Mouse (Mus musculus) MEL (cell line): ENCODE results near the gene Hmcn2.

ENCODE experiments used
- CTCF ChIP-seq, 3 experiments: IDR thresholded peaks in 2 of 3; conservative IDR thresholded peaks in 1 of 3; 2 replicates each; pipeline ENCODE4 v1.5.1; 2011 to 2012; ENCODE audit warnings: low read length in 3 of 3, low read depth in 2 of 3, mild to moderate bottlenecking in 2 of 3, improper control_type of control experiment in 1 of 3, inconsistent platforms in 1 of 3, mixed read lengths in 1 of 3, moderate library complexity in 1 of 3; ENCODE audit not compliant: control insufficient read depth in 1 of 3, insufficient read depth in 1 of 3, poor library complexity in 1 of 3, severe bottlenecking in 1 of 3
- JUND ChIP-seq: IDR thresholded peaks from 2 replicates; pipeline ENCODE4 v1.6.1; 2011; ENCODE audit warnings: low read depth, mild to moderate bottlenecking, improper control_type of control experiment, low read length
- POLR2AphosphoS2 ChIP-seq: IDR thresholded peaks from 2 replicates; pipeline ENCODE4 v1.6.1; 2011; ENCODE audit warnings: low read length, improper control_type of control experiment
- RAD21 ChIP-seq: IDR thresholded peaks from 2 replicates; pipeline ENCODE4 v1.6.1; 2011; ENCODE audit warnings: mild to moderate bottlenecking, low read depth, low read length, improper control_type of control experiment
- RCOR1 ChIP-seq: IDR thresholded peaks from 2 replicates; pipeline ENCODE4 v1.6.1; 2012; ENCODE audit warnings: low read depth, mild to moderate bottlenecking, inconsistent platforms, low read length, improper control_type of control experiment
- SMC3 ChIP-seq: IDR thresholded peaks from 2 replicates; pipeline ENCODE4 v1.6.1; 2011; ENCODE audit warnings: low read depth, low read length, improper control_type of control experiment
- ZKSCAN1 ChIP-seq: IDR thresholded peaks from 2 replicates; pipeline ENCODE4 v1.6.1; 2012; ENCODE audit warnings: low read depth, mild to moderate bottlenecking, inconsistent platforms, low read length, improper control_type of control experiment, moderate library complexity

GRCm38 (mm10) chr2:31453559-31454177, 139.5 kb downstream of the Hmcn2 start:
- no peak for TF ChIP-seq POLR2AphosphoS2
- no peak for TF ChIP-seq RCOR1
- no peak for TF ChIP-seq CTCF (IDR thresholded peaks at IDR 0.05 in 2 of 3, conservative IDR thresholded peaks at IDR 0.05 in 1 of 3; ENCODE audit: control insufficient read depth in 1 of 3, insufficient read depth in 1 of 3, low read depth in 2 of 3, low read length in 3 of 3, poor library complexity in 1 of 3, severe bottlenecking in 1 of 3)
- TF ChIP-seq JUND, result no peak
- no peak for TF ChIP-seq RAD21
- TF ChIP-seq ZKSCAN1, result no peak
- no peak for TF ChIP-seq SMC3
